Mouse (Mus musculus): ENCODE measurements at regions not wholly inside any gene's neighbourhood (a gene's known extent, or its start where the extent isn't known, plus 50 kb on each side); places are given as distances from the start of the nearest gene placed in this dataset.

GRCm38 (mm10) chr12:92292460-92293340 is 443.7 kb upstream of the Sel1l start:
- DNase-seq (ENCODE audit: low spot score), result no peak

- no peak for DNase-seq (ENCODE audit: low spot score)
Measured at GRCm38 (mm10) chr12:92291490-92291889, 442.5 kb upstream of the Sel1l start.

- no peak for DNase-seq (ENCODE audit: low spot score)
Measured at GRCm38 (mm10) chr12:92285511-92285910, 436.6 kb upstream of the Sel1l start.

GRCm38 (mm10) chr12:92280470-92280869 is 431.5 kb upstream of the Sel1l start:
- no peak for DNase-seq (ENCODE audit: low spot score)

GRCm38 (mm10) chr12:92251962-92252361 is 403.0 kb upstream of the Sel1l start:
- no peak for DNase-seq (ENCODE audit: low spot score)

- no peak for DNase-seq (ENCODE audit: low spot score)
Measured at GRCm38 (mm10) chr12:92246790-92247451, 398.0 kb upstream of the Sel1l start.

- DNase-seq (ENCODE audit: low spot score), result no peak
Measured at GRCm38 (mm10) chr12:92239956-92240699, 391.2 kb upstream of the Sel1l start.

- no peak for DNase-seq (ENCODE audit: low spot score)
Measured at GRCm38 (mm10) chr12:92233650-92234408, 384.9 kb upstream of the Sel1l start.

- no peak for DNase-seq (ENCODE audit: low spot score)
Measured at GRCm38 (mm10) chr12:92228585-92228984, 379.6 kb upstream of the Sel1l start.

- DNase-seq (ENCODE audit: low spot score), result no peak
Measured at GRCm38 (mm10) chr12:92203351-92203750, 354.4 kb upstream of the Sel1l start.

- no peak for DNase-seq (ENCODE audit: low spot score)
Measured at GRCm38 (mm10) chr12:92200602-92201001, 351.6 kb upstream of the Sel1l start.

GRCm38 (mm10) chr12:92198738-92199477 is 350.0 kb upstream of the Sel1l start:
- DNase-seq (ENCODE audit: low spot score), result no peak

- no peak for DNase-seq (ENCODE audit: low spot score)
Measured at GRCm38 (mm10) chr12:92193934-92194685, 345.2 kb upstream of the Sel1l start.

GRCm38 (mm10) chr12:92193199-92193933 is 344.4 kb upstream of the Sel1l start:
- no peak for DNase-seq (ENCODE audit: low spot score)

GRCm38 (mm10) chr12:92189022-92189421 is 340.1 kb upstream of the Sel1l start:
- DNase-seq (ENCODE audit: low spot score), result no peak

- DNase-seq (ENCODE audit: low spot score), result no peak
Measured at GRCm38 (mm10) chr12:92187133-92187482, 338.2 kb upstream of the Sel1l start.

GRCm38 (mm10) chr12:92186448-92187132 is 337.6 kb upstream of the Sel1l start:
- no peak for DNase-seq (ENCODE audit: low spot score)

- DNase-seq (ENCODE audit: low spot score), result no peak
Measured at GRCm38 (mm10) chr12:92179292-92179691, 330.3 kb upstream of the Sel1l start.

- no peak for DNase-seq (ENCODE audit: low spot score)
Measured at GRCm38 (mm10) chr12:92156726-92157125, 307.8 kb upstream of the Sel1l start.

Data from testis, postnatal 10 days (tissue).